Mouse (Mus musculus): ENCODE data around the gene Os9. TPM values are rescaled to one million over a fixed set of nuclear protein-coding genes. Genes with fewer than 3 reads are reported as not detected.
"Not testable (repeated sequence)": the region's sequence is repeated elsewhere in the genome, so short reads cannot be mapped to it uniquely, and the experiment has no call there.

Os9 gene
- 10 to 100 TPM; 10.7 to 11.4 TPM for total RNA-seq (2021)
- long read RNA-seq, experiment 1, transcript Os9-201 (14 exons, 2,458 nt), result minor isoform, 5 of 15 reads
- long read RNA-seq, experiment 1, transcript Os9-202 (15 exons, 2,627 nt), result major isoform, 6 of 15 reads
- long read RNA-seq, experiment 1, partial matches to known transcripts, result 4 of 15 reads
- long read RNA-seq, experiment 1, other reads (novel, unspliced or antisense), result 0 of 15 reads
- long read RNA-seq, experiment 2, transcript Os9-202 (15 exons, 2,627 nt), result major isoform, 5 of 11 reads
- long read RNA-seq, experiment 2, partial matches to known transcripts, result 1 of 11 reads
- long read RNA-seq, experiment 2, other reads (novel, unspliced or antisense), result 1 of 11 reads

DNA sequence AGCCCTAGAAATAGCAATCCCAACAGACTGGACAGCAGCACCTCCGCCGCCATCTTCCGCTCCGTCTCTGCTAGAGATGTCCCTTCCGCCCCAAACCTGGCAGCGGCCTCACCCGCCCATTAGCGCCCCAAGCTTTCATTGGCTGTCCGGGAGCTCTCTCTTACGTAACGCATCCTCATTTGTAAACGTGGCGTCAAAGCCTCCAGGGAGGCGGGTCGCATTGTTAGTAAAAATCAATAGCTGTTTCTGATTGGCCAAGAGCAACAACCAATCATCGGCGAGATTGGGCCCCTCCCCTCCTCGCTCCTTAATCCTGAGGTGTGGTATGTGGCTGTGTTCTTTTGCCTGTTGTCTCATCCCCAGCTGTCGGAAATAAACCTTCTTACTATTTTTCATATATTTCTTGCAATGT lies at the start of gene Os9:
TSS of gene Os9 (minus strand) at position 66 of the 412 bp plus-strand sequence.
- DNase-seq, result peak; percentile 92 to 94
- intact Hi-C loops (cut with DNase I), result loop anchor here (5.0 kb wide), 1 partner anchor 106 kb away; no protein-coding TSS in a partner anchor

DNA sequence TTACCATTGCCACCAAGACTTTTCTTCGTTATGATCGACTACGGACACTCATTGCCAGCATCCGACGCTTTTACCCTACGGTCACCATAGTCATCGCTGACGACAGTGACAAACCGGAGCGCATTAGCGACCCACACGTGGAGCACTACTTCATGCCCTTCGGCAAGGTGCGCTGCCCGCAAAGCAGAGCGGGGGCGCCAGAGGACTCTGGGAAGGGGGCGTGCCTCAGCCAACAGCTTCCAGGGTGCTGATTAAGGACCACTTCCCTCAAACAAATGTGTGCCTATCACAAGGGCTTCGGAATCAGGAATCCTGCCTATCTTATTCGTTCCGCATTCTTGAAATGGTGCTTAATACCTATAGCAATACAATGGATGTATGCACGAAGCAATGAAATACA lies 49.1 kb upstream of the Os9 start:
- DNase-seq, result no peak
- intact Hi-C loops (cut with DNase I), result no loop called here

DNA sequence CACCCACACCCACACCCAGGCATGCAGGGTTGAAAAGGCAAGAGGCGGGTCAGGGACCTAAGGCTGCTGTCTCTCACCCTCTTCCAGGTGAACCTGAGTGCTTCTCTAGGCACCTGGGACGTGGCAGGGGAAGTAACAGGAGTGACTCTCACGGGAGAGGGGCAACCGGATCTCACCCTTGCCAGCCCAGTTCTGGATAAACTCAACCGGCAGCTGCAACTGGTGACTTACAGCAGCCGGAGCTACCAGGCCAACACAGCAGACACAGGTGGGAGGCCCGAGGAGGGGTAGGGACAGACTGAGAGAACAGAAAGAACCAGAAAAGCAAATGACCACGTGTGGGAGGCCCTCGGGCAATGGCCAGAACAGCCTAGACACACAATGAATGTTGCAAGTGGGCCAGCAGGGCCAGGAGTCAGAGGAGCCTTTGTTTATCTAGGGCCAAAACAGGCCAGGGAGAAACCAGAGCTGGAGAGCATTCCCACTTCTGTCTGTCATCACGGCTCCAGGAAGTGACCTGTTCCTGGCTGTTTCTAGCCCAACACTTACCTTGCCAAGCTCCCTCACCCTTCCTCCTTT lies 46.8 kb upstream of the Os9 start:
- no peak for DNase-seq
- intact Hi-C loops (cut with DNase I), result loop anchor here (5.0 kb wide), 1 partner anchor 40 kb away; no protein-coding TSS in a partner anchor

DNA sequence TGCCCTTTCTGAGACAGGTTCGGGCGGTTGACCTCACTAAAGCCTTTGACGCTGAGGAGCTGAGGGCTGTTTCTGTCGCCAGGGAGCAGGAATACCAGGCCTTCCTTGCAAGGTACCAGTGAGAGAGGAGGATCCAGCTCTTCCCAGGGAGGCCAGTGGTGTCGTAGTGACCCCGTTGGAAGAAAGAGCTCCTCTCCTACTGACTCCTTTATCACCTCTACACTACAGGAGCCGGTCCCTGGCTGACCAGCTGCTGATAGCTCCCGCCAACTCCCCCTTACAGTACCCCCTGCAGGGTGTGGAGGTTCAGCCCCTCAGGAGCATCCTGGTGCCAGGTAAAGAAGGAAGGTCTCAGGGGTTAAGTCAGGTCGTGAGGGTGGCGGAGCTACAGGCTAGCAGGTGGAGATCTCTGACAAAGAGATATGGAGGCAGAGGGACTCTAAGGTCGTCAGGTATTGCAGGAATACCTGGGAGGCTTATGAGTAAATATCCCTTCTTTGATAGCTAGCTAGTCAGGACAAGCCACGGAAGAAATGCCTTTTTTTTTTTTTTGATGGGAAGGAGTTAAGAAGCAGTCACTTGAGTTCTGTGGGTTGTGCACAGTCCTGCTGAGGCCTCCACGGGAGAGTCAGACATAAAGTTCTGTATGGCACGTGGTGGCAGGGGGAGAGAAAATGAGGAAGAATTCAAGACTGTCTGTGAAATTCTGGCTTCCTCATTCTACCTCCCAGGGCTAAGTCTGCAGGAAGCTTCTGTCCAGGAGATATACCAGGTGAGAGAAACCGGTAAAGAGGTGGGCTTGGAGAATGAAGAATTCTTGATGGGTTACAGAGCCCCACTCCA lies 46.1 kb upstream of the Os9 start:
- DNase-seq, result no peak
- intact Hi-C loops (cut with DNase I), result loop anchor here (5.0 kb wide), 1 partner anchor 40 kb away; no protein-coding TSS in a partner anchor

DNA sequence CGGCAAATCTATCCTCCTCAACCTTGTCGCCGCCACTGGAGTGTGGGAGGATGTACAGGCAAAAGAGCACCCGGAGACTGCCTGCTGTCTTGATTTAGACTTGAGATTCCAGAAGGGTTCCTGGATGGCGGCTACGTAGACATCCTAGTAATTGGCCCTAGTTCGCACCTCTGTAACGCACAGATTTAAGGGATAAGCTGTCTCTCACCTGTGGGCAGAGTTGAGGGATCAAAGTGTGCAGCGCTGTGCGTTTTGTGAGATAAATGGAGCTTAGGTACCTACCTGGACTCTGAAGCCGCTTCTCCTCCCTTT lies 45.4 kb upstream of the Os9 start:
- intact Hi-C loops (cut with DNase I), result loop anchor here (5.0 kb wide), 1 partner anchor 39 kb away; no protein-coding TSS in a partner anchor
- no peak for DNase-seq

DNA sequence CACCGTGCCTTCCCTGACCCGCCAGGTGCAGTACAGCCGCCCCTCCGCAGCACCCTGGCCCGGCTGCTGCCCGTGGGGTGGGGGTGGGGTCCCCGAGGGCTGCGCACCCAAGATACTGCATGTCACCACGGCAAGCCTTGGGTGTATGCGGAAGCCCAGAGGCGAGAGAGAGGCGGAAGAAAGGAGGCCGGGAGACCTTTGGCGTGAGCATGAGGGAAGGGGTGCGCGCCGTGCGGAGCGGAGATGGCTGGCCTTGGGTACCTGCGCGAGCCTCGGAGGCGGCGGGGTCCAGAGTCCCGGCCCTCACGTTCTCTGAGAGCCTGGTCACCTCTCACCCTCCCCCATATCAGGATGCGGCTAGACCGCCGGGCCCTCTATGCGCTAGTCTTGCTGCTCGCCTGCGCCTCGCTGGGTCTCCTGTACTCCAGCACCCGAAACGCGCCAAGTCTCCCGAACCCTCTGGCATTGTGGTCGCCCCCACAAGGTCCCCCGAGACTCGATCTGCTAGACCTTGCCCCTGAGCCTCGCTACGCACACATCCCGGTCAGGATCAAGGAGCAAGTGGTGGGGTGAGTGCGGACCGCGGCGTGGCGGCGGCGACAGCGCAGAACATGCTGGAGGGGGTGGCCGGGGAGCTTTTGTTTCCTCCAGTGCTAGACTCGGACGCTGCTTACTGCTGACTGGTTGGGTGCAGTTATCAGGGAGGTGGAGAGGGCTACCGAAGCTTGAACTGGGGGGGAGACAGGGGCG lies 44.9 kb upstream of the Os9 start:
- no peak for DNase-seq
- intact Hi-C loops (cut with DNase I), result loop anchor here (5.0 kb wide), 1 partner anchor 39 kb away; no protein-coding TSS in a partner anchor

DNA sequence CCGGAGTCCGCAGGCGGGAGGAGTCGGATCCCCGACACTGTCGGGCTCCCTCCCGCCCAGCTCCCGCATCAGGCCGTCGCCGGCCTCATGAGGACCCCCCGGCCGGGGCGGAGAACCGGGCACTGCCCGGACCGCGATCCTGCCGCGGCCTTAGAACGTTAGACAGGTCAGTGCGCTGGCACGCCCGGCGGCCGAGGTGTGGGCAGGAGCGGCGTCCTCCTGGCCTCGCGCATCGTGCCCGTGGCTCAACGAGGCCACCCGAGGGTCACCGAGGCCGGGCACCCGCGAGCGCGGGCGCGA lies 44.4 kb upstream of the Os9 start:
- intact Hi-C loops (cut with DNase I), result loop anchor here (5.0 kb wide), 1 partner anchor 38 kb away; no protein-coding TSS in a partner anchor
- DNase-seq, result no peak

DNA sequence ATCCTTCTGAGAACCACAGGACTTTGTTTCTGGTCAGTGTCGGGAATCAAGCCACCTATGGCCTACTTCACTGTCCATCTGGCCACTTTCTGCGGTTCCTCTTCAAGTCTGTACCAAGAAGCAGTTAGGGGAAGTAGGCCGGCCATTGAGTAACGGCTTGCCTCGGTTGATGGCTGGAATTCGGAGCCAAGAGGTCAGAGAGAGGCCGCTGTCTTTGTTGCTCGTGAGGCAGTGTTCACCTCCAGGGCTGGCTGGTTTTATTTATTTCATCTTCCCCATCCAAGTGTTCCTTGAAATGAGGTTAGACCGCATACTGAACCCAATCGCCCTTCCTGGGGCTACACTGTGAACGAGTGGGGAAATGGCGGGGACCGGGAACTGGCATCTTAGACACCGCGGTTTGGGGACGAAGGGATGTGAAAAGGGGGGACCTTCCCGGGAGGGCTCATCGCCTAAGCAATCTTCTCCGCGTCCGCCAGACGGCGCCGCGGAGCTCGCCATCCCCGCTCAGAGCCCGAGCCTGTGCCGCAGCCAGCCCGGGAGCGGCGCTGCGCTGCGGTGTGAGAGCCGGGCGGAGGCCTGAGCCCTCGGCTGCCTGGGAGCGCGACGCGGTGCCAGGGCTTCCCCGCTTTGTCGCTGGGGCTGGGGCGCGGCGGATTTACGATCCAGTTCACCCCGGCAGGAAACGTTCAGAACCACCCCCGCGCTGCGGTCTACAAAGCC lies 43.9 kb upstream of the Os9 start, which contains the start of gene B4galnt1:
TSS of gene B4galnt1 (plus strand) at position 595 of the 723 bp plus-strand sequence.
- intact Hi-C loops (cut with DNase I), result loop anchor here (5.0 kb wide), 1 partner anchor 37 kb away; no protein-coding TSS in a partner anchor

DNA sequence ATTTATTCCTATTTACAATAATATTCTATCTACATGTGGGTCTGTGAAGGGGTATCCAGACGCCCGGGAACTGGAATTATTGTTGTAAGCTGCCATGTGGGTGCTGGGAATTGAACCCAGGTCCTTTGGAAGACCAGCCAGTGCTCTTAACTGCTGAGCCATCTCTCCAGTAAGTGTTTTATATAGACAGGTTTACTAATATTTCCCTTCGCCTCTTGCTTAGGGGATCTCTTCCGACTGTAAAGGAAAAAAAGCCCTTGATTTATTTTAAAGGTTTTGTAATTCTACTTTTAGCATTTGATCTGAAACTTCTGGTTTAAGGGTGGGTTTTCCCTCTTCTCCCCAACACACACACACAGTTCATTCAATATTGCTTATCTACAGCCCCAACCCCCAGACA lies 43.3 kb upstream of the Os9 start:
- intact Hi-C loops (cut with DNase I), result no loop called here
- no peak for DNase-seq

More for the DNA sequence above, 43.9 kb upstream of the Os9 start, which contains the start of gene B4galnt1:
- peak in 1 of 2 experiments; percentile 62 for DNase-seq

DNA sequence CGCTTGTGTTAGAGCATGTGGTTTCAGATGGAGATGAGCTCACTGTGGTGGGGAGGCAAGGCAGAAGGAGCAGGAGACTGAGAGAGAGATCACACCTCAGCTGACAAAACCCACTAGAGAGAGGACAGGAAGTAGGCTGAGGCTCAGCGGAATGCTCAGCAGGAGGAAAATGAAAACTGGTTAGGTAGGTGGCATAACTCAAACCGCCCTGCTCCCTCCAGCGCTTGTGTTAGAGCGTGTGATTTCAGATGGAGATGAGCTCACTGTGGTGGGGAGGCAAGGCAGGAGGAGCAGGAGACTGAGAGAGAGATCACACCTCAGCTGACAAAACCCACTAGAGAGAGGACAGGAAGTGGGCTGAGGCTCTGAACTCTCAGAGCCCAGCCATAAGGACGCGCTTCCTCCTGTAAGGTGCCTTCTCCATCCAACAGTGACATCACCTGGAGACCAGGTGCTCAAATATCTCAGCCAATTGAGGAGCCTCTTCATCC lies 41.9 kb upstream of the Os9 start:
- DNase-seq; intact Hi-C loops (cut with DNase I): not testable (repeated sequence)

DNA sequence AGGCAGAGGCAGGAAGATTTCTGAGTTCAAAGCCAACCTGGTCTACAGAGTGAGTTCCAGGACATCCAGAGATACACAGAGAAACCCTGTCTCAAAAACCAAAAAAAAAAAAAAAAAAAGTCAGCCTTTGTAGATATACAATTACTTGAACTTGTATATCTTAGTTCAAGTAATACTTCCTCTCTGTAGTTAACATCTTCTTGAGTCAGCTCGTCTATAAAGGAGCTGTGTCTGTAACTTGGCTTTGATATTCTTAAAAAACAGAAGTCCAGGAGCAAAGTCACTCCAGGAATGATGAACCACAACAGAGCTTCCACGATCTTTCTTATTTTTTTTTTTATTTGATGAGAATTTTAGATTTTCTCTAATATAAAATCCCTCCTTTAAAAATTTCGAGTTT lies 39.8 kb upstream of the Os9 start:
- intact Hi-C loops (cut with DNase I), result no loop called here
- no peak for DNase-seq

DNA sequence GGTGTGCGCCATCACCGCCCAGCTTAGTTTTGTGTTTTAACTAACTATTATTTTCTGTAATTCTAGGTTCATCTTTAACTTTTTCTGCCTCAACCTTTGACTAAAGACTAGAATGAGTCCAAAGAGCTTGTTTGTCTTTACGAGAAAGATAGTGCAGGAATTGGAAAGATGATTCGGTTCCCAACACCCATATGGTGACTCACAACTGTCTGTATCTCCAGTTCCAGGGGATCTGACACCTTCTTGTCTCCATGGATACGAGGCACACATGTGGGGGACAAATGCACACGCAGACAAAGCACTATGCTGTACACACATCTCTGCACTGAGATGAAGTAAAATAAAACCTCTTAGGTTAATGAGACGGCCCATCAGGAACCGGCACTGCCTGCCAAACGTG lies 39.1 kb upstream of the Os9 start:
- intact Hi-C loops (cut with DNase I), result no loop called here
- DNase-seq, result no peak

DNA sequence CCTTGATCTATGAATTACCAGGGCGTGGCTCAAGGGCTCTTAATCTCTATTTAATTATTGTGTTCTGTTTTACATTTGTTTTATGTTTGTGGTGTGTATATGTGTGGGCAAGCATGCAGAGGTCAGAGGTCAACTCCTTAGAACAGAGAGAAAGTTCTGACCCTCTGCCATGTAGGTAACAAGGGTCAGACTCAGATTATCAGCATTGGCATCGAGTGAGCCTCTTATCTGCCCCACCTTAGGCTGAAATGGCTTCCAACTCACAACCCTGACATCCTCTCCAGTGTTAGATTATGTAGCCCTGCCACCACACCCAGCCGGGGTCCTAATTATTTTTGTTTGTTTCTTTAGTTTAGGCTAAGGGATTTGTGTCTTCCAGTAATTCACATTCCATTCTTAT lies 37.5 kb upstream of the Os9 start:
- intact Hi-C loops (cut with DNase I), result no loop called here
- DNase-seq, result no peak

DNA sequence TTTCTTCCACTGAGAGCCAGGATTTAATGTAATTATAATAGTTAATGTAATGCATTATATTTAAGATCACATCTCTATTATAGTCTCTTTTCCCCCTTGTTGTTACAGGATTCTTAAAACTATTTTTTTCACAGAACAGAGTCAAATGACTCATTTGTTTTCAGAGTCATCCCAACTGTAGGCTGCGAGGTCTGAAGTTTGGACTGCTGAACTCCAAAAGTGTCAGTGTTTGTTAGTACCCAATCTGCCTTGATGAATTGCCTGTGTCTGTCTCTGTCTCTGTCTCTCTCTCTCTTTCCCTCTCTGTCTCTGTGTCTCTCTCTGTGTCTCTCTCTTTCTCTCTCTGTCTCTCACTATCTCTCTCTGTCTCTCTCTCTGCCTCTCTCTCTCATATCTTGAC lies 35.6 kb upstream of the Os9 start:
- DNase-seq, result no peak
- intact Hi-C loops (cut with DNase I), result no loop called here

DNA sequence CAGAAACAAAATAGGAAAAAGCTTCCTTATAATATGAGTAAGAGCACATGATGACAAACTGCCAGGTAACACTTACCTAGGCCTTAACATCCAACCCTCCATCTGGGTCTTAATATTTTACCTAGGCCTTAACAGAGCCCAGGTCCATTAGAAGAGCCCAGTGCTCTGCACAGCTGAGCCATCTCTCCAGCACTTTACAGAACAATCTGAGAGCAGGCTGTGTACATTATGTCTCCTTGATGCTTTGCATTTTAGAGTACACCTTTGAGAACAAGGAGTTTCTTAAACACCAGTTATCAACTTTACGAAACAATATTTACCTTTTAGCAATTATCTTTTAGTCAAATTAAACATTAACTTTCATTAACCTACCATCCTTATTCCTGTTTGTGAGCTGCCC lies 35.2 kb upstream of the Os9 start:
- DNase-seq, result no peak
- intact Hi-C loops (cut with DNase I), result no loop called here

DNA sequence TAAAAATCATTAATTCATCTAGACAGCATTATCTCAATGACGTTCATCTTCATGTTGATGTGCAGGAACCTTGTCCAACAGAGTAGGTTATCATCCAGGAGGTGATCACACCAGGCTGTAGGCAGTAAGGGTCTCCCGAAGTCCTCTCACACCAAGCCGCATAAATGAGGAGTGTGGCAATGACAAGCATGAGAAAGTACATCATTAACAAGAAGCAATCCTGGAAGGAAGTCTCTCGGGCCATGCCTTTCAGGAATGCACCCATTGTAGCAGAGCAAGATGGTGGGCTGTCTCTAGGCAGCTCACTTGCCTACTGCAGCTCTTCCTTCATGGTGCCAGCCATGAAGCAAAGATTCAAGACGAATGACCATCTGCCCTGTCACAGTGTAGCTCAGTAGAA lies 33.7 kb upstream of the Os9 start:
- intact Hi-C loops (cut with DNase I), result no loop called here
- no peak for DNase-seq

DNA sequence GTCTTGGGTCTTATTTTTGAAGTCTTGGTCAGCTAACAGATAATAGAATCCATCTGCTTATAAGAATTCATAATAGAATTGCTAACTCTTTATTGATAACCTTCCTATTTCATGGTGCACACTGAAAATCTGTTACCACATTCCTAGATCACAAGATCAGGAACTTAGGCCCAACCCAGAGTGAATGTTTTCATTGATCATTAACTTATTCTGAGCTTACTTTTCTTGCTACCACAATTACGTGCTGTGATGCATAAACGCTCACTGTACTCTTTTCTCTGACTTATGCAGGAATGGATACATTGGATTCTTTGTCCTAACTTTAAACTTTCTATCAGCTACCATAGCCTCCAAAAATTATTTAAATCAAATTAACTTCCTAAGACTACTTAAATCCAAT lies 33.3 kb upstream of the Os9 start:
- no peak for DNase-seq
- intact Hi-C loops (cut with DNase I), result no loop called here

DNA sequence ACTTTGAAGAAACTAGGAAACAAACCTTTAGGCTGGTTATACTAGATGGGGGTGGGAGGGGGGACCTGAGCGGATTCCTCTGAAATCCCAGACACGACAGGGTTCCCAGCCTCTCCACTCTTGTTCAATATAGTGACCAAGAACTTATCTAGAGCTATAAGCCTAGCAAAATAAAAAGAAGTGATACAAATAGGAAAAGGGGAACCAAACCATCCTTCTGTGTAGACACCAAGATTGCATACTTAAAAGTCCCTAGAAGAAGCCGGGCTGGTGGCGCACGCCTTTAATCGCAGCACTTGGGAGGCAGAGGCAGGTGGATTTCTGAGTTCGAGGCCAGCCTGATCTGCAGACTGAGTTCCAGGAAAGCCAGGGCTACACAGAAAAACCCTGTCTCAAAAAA lies 32.4 kb upstream of the Os9 start:
- intact Hi-C loops (cut with DNase I), result no loop called here

DNA sequence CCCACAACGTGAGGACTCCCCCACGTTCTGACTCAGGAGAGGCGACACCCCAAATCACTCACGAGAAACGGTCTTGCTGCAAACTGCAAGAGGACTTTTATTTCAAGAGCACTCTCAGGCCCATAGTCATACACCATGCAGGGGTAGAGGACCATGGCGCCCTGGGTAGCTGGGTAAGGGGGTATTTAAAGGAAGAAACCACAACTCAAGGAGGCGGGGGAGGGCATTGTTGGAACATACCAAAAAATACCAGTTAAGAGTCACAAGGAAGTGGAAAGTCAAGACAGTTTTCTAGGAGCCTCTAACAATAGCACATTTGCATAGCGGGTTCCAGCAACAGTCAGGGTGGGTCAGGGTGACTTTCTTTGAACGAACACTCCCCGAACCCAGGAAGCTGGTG lies 31.6 kb upstream of the Os9 start:
- DNase-seq; intact Hi-C loops (cut with DNase I): not testable (repeated sequence)

More for the DNA sequence above, 32.4 kb upstream of the Os9 start:
- no peak for DNase-seq

DNA sequence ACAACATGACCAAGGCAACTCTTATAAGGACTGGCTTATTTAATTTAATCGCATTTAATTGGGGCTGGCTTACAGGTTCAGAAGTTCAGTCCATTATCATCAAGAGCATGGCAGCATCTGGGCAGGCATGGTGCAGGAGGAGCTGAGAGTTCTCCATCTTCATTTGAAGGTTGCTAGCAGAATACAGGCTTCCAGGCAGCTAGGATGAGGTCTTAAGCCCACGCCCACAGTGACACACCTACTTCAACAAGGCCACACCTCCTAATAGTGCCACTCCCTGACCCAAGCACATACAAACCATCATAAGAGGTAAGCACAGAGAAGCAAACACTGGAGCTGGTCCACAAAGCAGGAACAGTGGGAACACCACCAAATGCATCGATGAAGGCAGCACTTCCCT lies 30.3 kb upstream of the Os9 start:
- DNase-seq; intact Hi-C loops (cut with DNase I): not testable (repeated sequence)

Measured in gastrocnemius, postnatal 36 days (tissue).